Mouse (Mus musculus) B cell, adult 62 days (primary cell): ENCODE data around the gene S100g. TPM values are rescaled to one million over a fixed set of nuclear protein-coding genes. Genes with fewer than 3 reads are reported as not detected.

ENCODE experiments used
- total RNA-seq: library from RNA; stranded (reverse); gene quantifications from 4 replicates; pipeline ENCODE4 v1.2.4, GENCODE M21; 2023

The S100g gene
- not detected in 4 replicates for total RNA-seq

GRCm38 (mm10) chrX:162964383-162964782 is at the start of gene S100g:
S100g (minus strand) TSS chrX:162964599.

Other genes with a start within 250 kb of the S100g start
- gene Rbbp7, start 204.2 kb downstream of the S100g start, total RNA-seq, result 94.0 to 108 TPM (median 103 TPM) in 4 replicates
- gene Txlng, start 135.1 kb downstream of the S100g start, total RNA-seq, result 21.9 to 24.9 TPM (median 24.5 TPM) in 4 replicates
- gene Syap1, start 76.2 kb downstream of the S100g start, total RNA-seq, result 30.4 to 33.2 TPM (median 31.7 TPM) in 4 replicates
- gene Ctps2, start 63.4 kb downstream of the S100g start, total RNA-seq, result 130 to 166 TPM (median 147 TPM) in 4 replicates